Mouse (Mus musculus): ENCODE measurements at regions not wholly inside any gene's neighbourhood (a gene's known extent, or its start where the extent isn't known, plus 50 kb on each side); places are given as distances from the start of the nearest gene placed in this dataset.

DNA sequence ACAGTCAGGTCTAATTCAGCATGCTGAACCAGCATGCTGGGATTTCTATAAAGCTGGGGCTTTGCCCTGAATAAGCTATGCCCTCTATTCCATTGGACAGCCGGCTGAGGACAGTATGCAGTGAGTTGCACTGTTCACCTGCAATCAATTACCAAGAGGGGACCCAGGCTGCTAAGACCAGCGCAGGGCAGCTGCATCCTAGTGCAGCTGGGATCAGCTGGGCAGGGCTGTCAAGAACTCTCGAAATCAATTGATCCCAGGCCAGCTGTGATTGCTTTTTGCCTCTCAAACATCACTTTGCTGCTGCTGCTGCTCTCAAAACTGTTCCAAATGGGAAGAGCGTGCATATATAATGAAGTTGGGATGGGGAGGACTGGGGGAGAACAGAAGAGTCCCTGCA lies 196.3 kb upstream of the Ferd3l start:
- ATAC-seq (ENCODE audit: insufficient read depth, low FRiP score) = no peak
- Histone ChIP-seq H3K27me3 (ENCODE audit: control insufficient read depth, insufficient read depth, low read length) (no peaks in the 10 kb centered on the region), H3K4me3 (replicated peaks; ENCODE audit: low read length) (no peak overlapping the region), H3K27ac (ENCODE audit: low read length) (no peak overlapping the region), H3K9ac (ENCODE audit: low read length) (no peak overlapping the region), H3K36me3 (ENCODE audit: control insufficient read depth, insufficient read depth, low read length) (no peaks in the 10 kb centered on the region), H3K4me1 (ENCODE audit: control insufficient read depth, insufficient read depth, low read length) (no peaks in the 10 kb centered on the region), H3K9me3 (replicated peaks; ENCODE audit: control insufficient read depth, low read length) (no peaks in the 10 kb centered on the region), H3K4me2 (ENCODE audit: low read depth, low read length) (no peak overlapping the region)
- 23% methylated on average over 4 of the region's 4 CpGs for WGBS

DNA sequence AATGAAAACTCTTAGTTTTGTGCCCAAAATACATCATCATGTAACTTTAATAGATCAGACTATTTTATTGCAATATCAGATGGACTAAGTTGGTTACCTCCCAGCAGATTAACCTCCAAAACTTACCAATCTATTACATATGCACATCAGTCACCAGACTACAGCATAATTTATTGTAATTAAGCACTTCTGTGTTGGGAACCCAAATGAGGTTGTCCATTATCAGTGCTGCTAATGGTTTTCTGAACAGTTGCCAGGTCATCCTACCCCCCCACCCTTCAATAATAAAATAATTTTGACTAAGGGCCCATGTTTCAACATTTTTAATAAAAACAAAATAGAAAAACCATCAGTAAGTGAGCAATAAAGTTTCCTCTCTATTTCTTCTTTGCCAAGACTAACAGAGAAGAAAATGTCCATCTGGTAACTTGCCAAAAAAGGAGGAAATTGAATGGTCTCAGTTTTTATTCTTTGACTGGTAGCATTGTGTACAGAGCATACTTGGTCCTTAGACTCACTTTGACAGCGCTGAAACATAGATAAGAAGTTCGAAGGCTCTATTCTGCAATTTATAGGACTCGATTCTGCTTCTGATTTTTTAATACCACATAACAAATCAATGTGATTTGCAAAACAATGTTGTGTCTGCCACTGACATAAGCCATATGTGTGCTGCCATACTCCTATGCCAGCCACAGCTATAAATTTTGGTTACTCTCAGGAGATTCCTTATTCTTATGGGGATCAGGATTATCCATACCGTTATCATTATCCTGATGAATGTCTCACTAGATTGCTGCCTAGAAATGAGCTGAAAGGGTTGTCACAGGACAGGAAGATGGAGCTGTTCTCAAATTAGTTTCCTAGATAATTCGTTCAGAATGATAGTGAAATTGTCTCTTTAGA lies 152.4 kb upstream of the Ferd3l start:
- Histone ChIP-seq H3K4me1 (ENCODE audit: control insufficient read depth, insufficient read depth, low read length) (no peaks in the 10 kb centered on the region), H3K9ac (ENCODE audit: low read length) (no peak overlapping the region), H3K36me3 (ENCODE audit: control insufficient read depth, insufficient read depth, low read length) (no peaks in the 10 kb centered on the region), H3K27ac (ENCODE audit: low read length) (no peak overlapping the region), H3K4me2 (ENCODE audit: low read depth, low read length) (no peak overlapping the region), H3K9me3 (replicated peaks; ENCODE audit: control insufficient read depth, low read length) (no peaks in the 10 kb centered on the region), H3K27me3 (ENCODE audit: control insufficient read depth, insufficient read depth, low read length) (no peaks in the 10 kb centered on the region), H3K4me3 (replicated peaks; ENCODE audit: low read length) (no peak overlapping the region)
- ATAC-seq (ENCODE audit: insufficient read depth, low FRiP score) = no peak
- 51% methylated on average over 5 of the region's 5 CpGs for WGBS

DNA sequence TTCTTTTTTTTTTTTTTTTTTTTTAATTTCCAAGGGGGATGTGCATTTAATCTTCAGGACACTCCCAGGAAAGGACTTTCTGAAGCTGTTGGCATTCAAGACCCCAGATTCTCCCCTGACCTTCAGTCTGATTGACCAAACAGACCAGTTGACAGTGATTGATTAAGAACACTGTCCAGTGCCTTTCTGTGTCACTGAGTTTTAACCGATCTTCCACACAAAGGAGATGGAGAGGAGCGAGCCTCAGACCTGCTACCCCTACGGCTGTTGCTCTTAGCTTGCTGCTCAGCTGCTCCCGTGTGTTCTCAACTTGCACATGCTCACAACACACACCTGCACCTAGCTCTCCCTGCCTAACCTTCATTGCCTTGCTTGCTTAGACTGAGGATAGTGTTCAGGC lies 149.7 kb upstream of the Ferd3l start:
- H3K4me1 ChIP-seq (ENCODE audit: control insufficient read depth, insufficient read depth, low read length) = no peaks in the 10 kb centered on the region
- no peak overlapping the region for H3K27ac ChIP-seq (ENCODE audit: low read length)
- H3K9ac ChIP-seq (ENCODE audit: low read length) = no peak overlapping the region
- WGBS = 36% methylated on average over 4 of the region's 4 CpGs
- no peak overlapping the region for H3K4me3 ChIP-seq (replicated peaks; ENCODE audit: low read length)
- no peaks in the 10 kb centered on the region for H3K9me3 ChIP-seq (replicated peaks; ENCODE audit: control insufficient read depth, low read length)
- ATAC-seq (ENCODE audit: insufficient read depth, low FRiP score) = no peak
- no peaks in the 10 kb centered on the region for H3K27me3 ChIP-seq (ENCODE audit: control insufficient read depth, insufficient read depth, low read length)
- no peak overlapping the region for H3K4me2 ChIP-seq (ENCODE audit: low read depth, low read length)
- H3K36me3 ChIP-seq (ENCODE audit: control insufficient read depth, insufficient read depth, low read length) = no peaks in the 10 kb centered on the region

DNA sequence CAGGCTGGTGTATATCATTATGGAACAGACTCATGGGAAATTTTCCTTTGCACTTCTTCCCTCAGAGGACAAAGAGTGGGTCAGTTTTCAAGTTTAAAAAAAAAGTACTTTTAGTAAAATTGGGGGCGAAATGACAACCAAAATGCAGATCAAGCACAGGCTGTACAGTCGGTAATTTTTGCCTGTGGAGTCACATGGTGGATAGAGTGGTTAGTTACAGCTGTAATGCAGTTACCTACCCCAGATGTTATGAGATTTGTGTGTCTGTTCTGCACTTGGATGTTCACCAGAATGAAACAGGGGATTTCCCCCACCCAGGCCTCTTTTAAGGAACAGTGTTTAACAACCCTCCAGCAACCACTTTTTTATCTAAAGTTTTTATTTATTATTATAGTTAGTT lies 148.3 kb upstream of the Ferd3l start:
- no peak for ATAC-seq (ENCODE audit: insufficient read depth, low FRiP score)
- WGBS = 63% methylated on average over 2 of the region's 2 CpGs
- Histone ChIP-seq H3K36me3 (ENCODE audit: control insufficient read depth, insufficient read depth, low read length) (no peaks in the 10 kb centered on the region), H3K4me3 (replicated peaks; ENCODE audit: low read length) (no peak overlapping the region), H3K27ac (ENCODE audit: low read length) (no peak overlapping the region), H3K4me2 (ENCODE audit: low read depth, low read length) (no peak overlapping the region), H3K9me3 (replicated peaks; ENCODE audit: control insufficient read depth, low read length) (no peaks in the 10 kb centered on the region), H3K27me3 (ENCODE audit: control insufficient read depth, insufficient read depth, low read length) (no peaks in the 10 kb centered on the region), H3K4me1 (ENCODE audit: control insufficient read depth, insufficient read depth, low read length) (no peaks in the 10 kb centered on the region), H3K9ac (ENCODE audit: low read length) (no peak overlapping the region)

DNA sequence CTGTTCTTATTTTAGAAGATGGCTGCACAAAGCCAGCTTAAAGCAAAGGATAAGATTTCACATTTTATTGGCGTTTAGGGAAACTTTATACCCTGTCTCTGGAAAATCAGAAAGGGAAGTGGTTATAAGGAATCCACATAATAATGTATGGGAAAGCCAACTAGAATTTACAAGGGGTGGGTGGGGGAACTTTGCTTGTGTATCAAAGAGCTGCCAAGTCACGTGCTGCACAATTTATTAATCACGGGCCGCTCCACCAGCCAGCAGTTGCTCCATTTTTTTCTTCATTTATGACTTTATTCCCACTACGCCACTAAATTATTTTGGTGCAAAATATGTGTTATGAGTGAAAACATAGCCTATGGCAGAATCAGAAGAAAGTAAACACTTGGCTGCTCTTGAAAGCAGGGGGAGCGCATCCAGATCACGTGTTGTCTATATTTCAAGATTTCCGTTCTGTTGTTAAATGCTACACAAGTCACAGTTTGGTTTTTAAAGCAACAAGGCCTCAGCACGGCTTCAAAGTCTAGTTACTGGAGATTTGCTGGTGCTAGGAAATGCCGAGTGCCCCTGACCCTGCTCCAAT lies 123.9 kb upstream of the Ferd3l start:
- 79% methylated on average over 10 of the region's 10 CpGs for whole genome bisulfite sequencing
- no peaks in the 10 kb centered on the region for H3K36me3 ChIP-seq (ENCODE audit: control insufficient read depth, insufficient read depth, low read length)
- no peak overlapping the region for H3K27ac ChIP-seq (ENCODE audit: low read length)
- no peaks in the 10 kb centered on the region for H3K4me1 ChIP-seq (ENCODE audit: control insufficient read depth, insufficient read depth, low read length)
- H3K4me2 ChIP-seq (ENCODE audit: low read depth, low read length) = no peak overlapping the region
- no peaks in the 10 kb centered on the region for H3K9me3 ChIP-seq (replicated peaks; ENCODE audit: control insufficient read depth, low read length)
- ATAC-seq (ENCODE audit: insufficient read depth, low FRiP score) = no peak
- H3K4me3 ChIP-seq (replicated peaks; ENCODE audit: low read length) = no peak overlapping the region
- H3K27me3 ChIP-seq (ENCODE audit: control insufficient read depth, insufficient read depth, low read length) = no peaks in the 10 kb centered on the region
- H3K9ac ChIP-seq (ENCODE audit: low read length) = no peak overlapping the region

DNA sequence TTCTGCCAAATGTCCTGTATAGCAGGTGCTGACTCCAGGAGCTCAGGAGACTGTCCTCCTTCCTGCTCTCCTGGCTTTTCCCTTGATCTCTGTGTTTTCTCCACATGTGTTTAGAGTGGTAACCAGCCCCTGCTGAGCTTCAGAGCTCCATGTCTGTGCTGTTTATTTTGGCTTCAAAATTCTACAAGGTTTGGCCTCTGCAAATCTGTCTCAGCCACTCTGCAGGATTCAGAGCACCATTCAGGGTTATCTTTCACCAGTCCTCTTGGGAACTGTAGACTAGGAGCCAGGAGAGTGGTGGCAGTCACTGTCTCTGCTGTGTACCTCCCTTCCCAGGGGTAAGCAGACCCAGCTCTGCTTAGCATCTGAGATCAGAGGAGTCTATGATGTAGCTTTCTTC lies 102.7 kb upstream of the Ferd3l start:
- Histone ChIP-seq H3K4me1 (ENCODE audit: control insufficient read depth, insufficient read depth, low read length) (no peaks in the 10 kb centered on the region), H3K27ac (ENCODE audit: low read length) (no peak overlapping the region), H3K9me3 (replicated peaks; ENCODE audit: control insufficient read depth, low read length) (no peaks in the 10 kb centered on the region), H3K4me3 (replicated peaks; ENCODE audit: low read length) (no peak overlapping the region), H3K36me3 (ENCODE audit: control insufficient read depth, insufficient read depth, low read length) (no peaks in the 10 kb centered on the region), H3K27me3 (ENCODE audit: control insufficient read depth, insufficient read depth, low read length) (no peaks in the 10 kb centered on the region), H3K4me2 (ENCODE audit: low read depth, low read length) (no peak overlapping the region), H3K9ac (ENCODE audit: low read length) (no peak overlapping the region)
- no peak for ATAC-seq (ENCODE audit: insufficient read depth, low FRiP score)

DNA sequence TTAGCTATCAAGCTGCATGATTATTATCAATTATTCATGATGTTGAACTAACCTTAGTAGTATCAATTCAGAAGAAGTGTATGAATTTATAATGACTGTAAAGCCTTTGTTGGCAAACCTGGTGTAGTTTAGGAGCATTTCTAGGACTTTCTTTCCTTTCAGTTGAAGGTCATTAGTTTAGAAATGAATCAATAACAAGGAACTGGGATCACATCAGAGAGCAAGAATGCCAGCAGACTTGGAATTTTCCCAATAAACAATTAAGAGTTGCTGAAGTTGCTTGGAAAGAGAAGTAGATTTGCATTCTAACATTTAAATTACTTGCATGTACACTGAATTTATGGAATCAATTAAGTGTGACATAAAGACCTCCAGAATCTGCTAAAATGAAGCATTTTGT lies 79.1 kb upstream of the Ferd3l start:
- no peak overlapping the region for H3K9ac ChIP-seq (ENCODE audit: low read length)
- H3K36me3 ChIP-seq (ENCODE audit: control insufficient read depth, insufficient read depth, low read length) = no peaks in the 10 kb centered on the region
- H3K27me3 ChIP-seq (ENCODE audit: control insufficient read depth, insufficient read depth, low read length) = no peaks in the 10 kb centered on the region
- no peak for ATAC-seq (ENCODE audit: insufficient read depth, low FRiP score)
- no peak overlapping the region for H3K4me2 ChIP-seq (ENCODE audit: low read depth, low read length)
- no peaks in the 10 kb centered on the region for H3K4me1 ChIP-seq (ENCODE audit: control insufficient read depth, insufficient read depth, low read length)
- no peaks in the 10 kb centered on the region for H3K9me3 ChIP-seq (replicated peaks; ENCODE audit: control insufficient read depth, low read length)
- no peak overlapping the region for H3K27ac ChIP-seq (ENCODE audit: low read length)
- no peak overlapping the region for H3K4me3 ChIP-seq (replicated peaks; ENCODE audit: low read length)

DNA sequence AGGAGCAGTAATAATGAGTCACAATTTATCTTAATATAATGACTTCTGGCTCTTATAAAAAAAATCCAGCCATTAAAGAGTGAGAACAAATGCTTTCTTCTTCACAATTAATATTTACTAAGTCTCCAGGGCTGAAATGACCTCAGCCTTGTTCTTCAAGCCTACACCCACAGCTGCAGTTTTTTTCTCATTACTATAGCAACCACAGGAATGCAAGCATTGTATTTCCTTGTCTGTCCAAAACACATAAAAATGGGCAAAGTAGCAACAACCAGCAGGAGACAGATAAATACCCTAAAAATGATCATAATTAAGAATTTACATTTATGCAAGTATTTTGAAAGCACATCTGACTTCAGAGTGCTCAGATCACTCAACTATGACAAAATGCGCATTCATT lies 76.5 kb upstream of the Ferd3l start:
- Histone ChIP-seq H3K4me3 (replicated peaks; ENCODE audit: low read length) (no peak overlapping the region), H3K36me3 (ENCODE audit: control insufficient read depth, insufficient read depth, low read length) (no peaks in the 10 kb centered on the region), H3K9me3 (replicated peaks; ENCODE audit: control insufficient read depth, low read length) (no peaks in the 10 kb centered on the region), H3K27me3 (ENCODE audit: control insufficient read depth, insufficient read depth, low read length) (no peaks in the 10 kb centered on the region), H3K9ac (ENCODE audit: low read length) (no peak overlapping the region), H3K4me2 (ENCODE audit: low read depth, low read length) (no peak overlapping the region), H3K27ac (ENCODE audit: low read length) (no peak overlapping the region), H3K4me1 (ENCODE audit: control insufficient read depth, insufficient read depth, low read length) (no peaks in the 10 kb centered on the region)
- WGBS = 83% methylated on average over 1 of the region's 1 CpGs
- ATAC-seq (ENCODE audit: insufficient read depth, low FRiP score) = no peak
